ENCODE assay signal across 9 mouse cellular contexts in the genomic region with DNA sequence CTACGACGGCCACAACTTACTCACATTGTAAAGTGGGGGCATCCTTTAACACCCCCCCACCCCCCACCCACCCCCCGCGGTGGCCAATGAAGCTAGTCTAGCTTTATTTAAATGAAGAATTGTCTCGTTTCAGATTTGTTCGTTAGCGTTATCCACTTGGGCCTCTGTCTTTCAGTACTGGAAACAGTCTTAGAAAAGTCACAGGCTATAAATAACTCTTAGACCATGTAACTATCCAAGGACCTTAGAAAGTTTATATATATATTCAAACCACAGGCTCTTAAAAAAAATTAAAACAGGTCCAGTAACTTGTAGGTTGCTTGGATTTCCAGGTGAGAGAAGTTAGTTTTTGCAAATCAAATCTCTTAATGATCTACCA.
DNase-seq lines count a peak whose midpoint lies in the region; ATAC-seq lines count a peak whose summit lies in the region.
"Had no signal": no experiment of that assay in that cellular context is flagged by ENCODE, and none has a peak within 500 bp of the region (broad histone marks: within the 10 kb centered on the region; RNA-seq: fewer than 3 reads in every experiment).

No protein-coding gene starts in this region.

- H3K27me3 ChIP-seq in kidney, embryonic 14.5 days (ENCODE audit: control insufficient read depth, insufficient read depth, low read length): peaks cover 6% of the 10 kb centered on the region; the same call in 1 of the 2 replicates
- H3K27me3 ChIP-seq in embryonic facial prominence, embryonic 14.5 days (replicated peaks; ENCODE audit: control insufficient read depth, insufficient read depth, low read length): no peaks in the 10 kb centered on the region
- H3K27me3 ChIP-seq in hindbrain, embryonic 13.5 days: no peaks in the 10 kb centered on the region
- no peaks in the 10 kb centered on the region for H3K27me3 ChIP-seq in midbrain, embryonic 14.5 days (ENCODE audit: control insufficient read depth, insufficient read depth, low read length)

- peak overlapping the region; percentile 23; the same call in 1 of the 2 replicates for H3K9ac ChIP-seq in kidney, embryonic 14.5 days (ENCODE audit: low read depth, low read length)
- H3K9ac ChIP-seq in embryonic facial prominence, embryonic 14.5 days (ENCODE audit: low read depth, low read length): no peak overlapping the region
- peak overlapping the region; percentile 46; the same call in 1 of the 2 replicates for H3K9ac ChIP-seq in hindbrain, embryonic 13.5 days
- H3K9ac ChIP-seq in midbrain, embryonic 14.5 days (replicated peaks; ENCODE audit: low read length): no peak overlapping the region; the same call in 1 of the 2 replicates
- H3K9ac ChIP-seq: liver, embryonic 14.5 days had no signal

- no peaks in the 10 kb centered on the region for H3K4me1 ChIP-seq in kidney, embryonic 14.5 days (ENCODE audit: control insufficient read depth, insufficient read depth, low read length)
- H3K4me1 ChIP-seq in embryonic facial prominence, embryonic 14.5 days (ENCODE audit: control insufficient read depth, insufficient read depth, low read length): no peaks in the 10 kb centered on the region
- H3K4me1 ChIP-seq in hindbrain, embryonic 13.5 days (replicated peaks): peaks cover 18% of the 10 kb centered on the region
- peaks cover 5% of the 10 kb centered on the region; the same call in 1 of the 2 replicates for H3K4me1 ChIP-seq in midbrain, embryonic 14.5 days (ENCODE audit: control insufficient read depth, insufficient read depth, low read length)

- peak overlapping the region; percentile 39 for H3K4me2 ChIP-seq in kidney, embryonic 14.5 days (replicated peaks; ENCODE audit: low read depth, low read length)
- peak overlapping the region; percentile 46 for H3K4me2 ChIP-seq in embryonic facial prominence, embryonic 14.5 days (ENCODE audit: low read depth, low read length)
- H3K4me2 ChIP-seq in hindbrain, embryonic 13.5 days: peak overlapping the region; percentile 49
- H3K4me2 ChIP-seq in midbrain, embryonic 14.5 days (ENCODE audit: low read length): peak overlapping the region; percentile 51

- WGBS in kidney, embryonic 14.5 days: 7% methylated on average over 7 of the region's 7 CpGs
- WGBS in embryonic facial prominence, embryonic 14.5 days: 1% methylated on average over 7 of the region's 7 CpGs
- WGBS in hindbrain, embryonic 13.5 days: 4% methylated on average over 7 of the region's 7 CpGs
- WGBS in midbrain, embryonic 14.5 days: 2% methylated on average over 7 of the region's 7 CpGs

- H3K36me3 ChIP-seq in kidney, embryonic 14.5 days (ENCODE audit: control insufficient read depth, insufficient read depth, low read length): no peaks in the 10 kb centered on the region
- H3K36me3 ChIP-seq in embryonic facial prominence, embryonic 14.5 days (ENCODE audit: control insufficient read depth, insufficient read depth, low read length): no peaks in the 10 kb centered on the region
- H3K36me3 ChIP-seq in hindbrain, embryonic 13.5 days: no peaks in the 10 kb centered on the region
- H3K36me3 ChIP-seq in midbrain, embryonic 14.5 days (ENCODE audit: control insufficient read depth, insufficient read depth, low read length): no peaks in the 10 kb centered on the region

- DNase-seq in kidney, adult 8-10 months: no peak
- DNase-seq in embryonic facial prominence, embryonic 14.5 days (ENCODE audit: low spot score): no peak
- DNase-seq in midbrain, embryonic 14.5 days: no peak
- DNase-seq in ovary, adult 18-20 months (ENCODE audit: low spot score): no peak
- no peak for DNase-seq in frontal cortex, adult 2 months (ENCODE audit: extremely low spot score in 1 of 2, low spot score in 1 of 2)
- DNase-seq in layer of hippocampus, postnatal 36 days: no peak

- peak overlapping the region; percentile 16; the same call in 1 of the 2 replicates for H3K4me3 ChIP-seq in kidney, embryonic 14.5 days (ENCODE audit: low read length)
- peak overlapping the region; percentile 18; the same call in 1 of the 2 replicates for H3K4me3 ChIP-seq in embryonic facial prominence, embryonic 14.5 days (ENCODE audit: low read depth, low read length)
- H3K4me3 ChIP-seq in hindbrain, embryonic 13.5 days: 0 out of 2 replicates have a peak overlapping the region, but pooled peaks have one; percentile 19
- no peak overlapping the region; the same call in 1 of the 2 replicates for H3K4me3 ChIP-seq in midbrain, embryonic 14.5 days (replicated peaks; ENCODE audit: low read depth, low read length)

- H3K27ac ChIP-seq in kidney, embryonic 14.5 days (ENCODE audit: low read depth, low read length): no peak overlapping the region
- no peak overlapping the region for H3K27ac ChIP-seq in embryonic facial prominence, embryonic 14.5 days (replicated peaks; ENCODE audit: low read depth, low read length)
- no peak overlapping the region for H3K27ac ChIP-seq in hindbrain, embryonic 13.5 days
- peak overlapping the region; percentile 53 for H3K27ac ChIP-seq in midbrain, embryonic 14.5 days (replicated peaks; ENCODE audit: low read depth, low read length)
- H3K27ac ChIP-seq: liver, embryonic 14.5 days had no signal

- no peaks in the 10 kb centered on the region for H3K9me3 ChIP-seq in kidney, embryonic 14.5 days (ENCODE audit: control insufficient read depth, low read length)
- no peaks in the 10 kb centered on the region for H3K9me3 ChIP-seq in embryonic facial prominence, embryonic 14.5 days (ENCODE audit: control insufficient read depth, low read length)
- 0 out of 2 replicates have a peak, but pooled peaks cover 2% of the 10 kb centered on the region for H3K9me3 ChIP-seq in hindbrain, embryonic 13.5 days
- H3K9me3 ChIP-seq in midbrain, embryonic 14.5 days (ENCODE audit: control insufficient read depth, low read length): no peaks in the 10 kb centered on the region

- ATAC-seq in kidney, embryonic 14.5 days (ENCODE audit: low FRiP score, low TSS enrichment): no peak
- ATAC-seq in embryonic facial prominence, embryonic 14.5 days (ENCODE audit: low read depth): no peak
- no peak for ATAC-seq in hindbrain, embryonic 13.5 days (ENCODE audit: low FRiP score)
- peak; percentile 16; the same call in 1 of the 2 replicates for ATAC-seq in midbrain, embryonic 14.5 days (ENCODE audit: low FRiP score, low TSS enrichment)

Comparison
In these comparisons a context has a peak if more than half of its experiments do, and no peak if none do; other contexts are left out.
1. H3K9ac ChIP-seq: peak in kidney, embryonic 14.5 days (single experiment) and hindbrain, embryonic 13.5 days (single experiment); none in embryonic facial prominence, embryonic 14.5 days (single experiment) and midbrain, embryonic 14.5 days (single experiment).
2. Peak in every context shown above with its lines, with median percentiles within 50 percentile points of each other: H3K4me2 ChIP-seq.